Mouse (Mus musculus): ENCODE measurements around the gene Plet1. TPM values are rescaled to one million over a fixed set of nuclear protein-coding genes. Genes with fewer than 3 reads are reported as not detected.

The Plet1 gene
- polyA plus RNA-seq, 1 experiment from 2014 or later, result 1.3 TPM

DNA sequence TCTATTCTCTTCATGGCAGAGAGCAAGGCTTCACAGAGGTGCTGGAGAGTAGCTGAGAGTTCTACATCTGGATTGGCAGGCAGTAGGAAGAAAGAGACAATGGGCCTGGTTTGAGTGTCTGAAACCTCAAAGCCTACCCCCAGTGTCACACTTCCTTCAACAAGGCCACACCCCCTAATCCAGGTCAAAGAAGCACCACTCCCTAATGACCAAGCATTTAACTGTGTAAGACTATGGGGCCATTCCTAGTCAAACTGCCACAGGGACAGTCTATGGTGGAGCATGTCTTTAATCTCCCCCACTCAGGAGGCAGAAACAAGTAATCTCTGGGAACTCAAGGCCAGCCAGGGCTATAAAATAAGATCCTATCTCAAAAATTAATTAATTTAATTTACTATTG lies 3.5 kb upstream of the Plet1 start:
- Histone ChIP-seq H3K9ac (ENCODE audit: low read depth, low read length) (no peak overlapping the region), H3K4me1 (ENCODE audit: control insufficient read depth, insufficient read depth, low read length) (0 out of 2 replicates have a peak, but pooled peaks cover under 1% of the 10 kb centered on the region), H3K9me3 (ENCODE audit: control insufficient read depth, low read length) (no peaks in the 10 kb centered on the region), H3K36me3 (ENCODE audit: control insufficient read depth, insufficient read depth, low read length) (no peaks in the 10 kb centered on the region), H3K4me3 (ENCODE audit: low read length) (no peak overlapping the region), H3K27me3 (replicated peaks; ENCODE audit: control insufficient read depth, insufficient read depth, low read length) (no peaks in the 10 kb centered on the region), H3K4me2 (ENCODE audit: low read depth, low read length) (no peak overlapping the region), H3K27ac (ENCODE audit: low read length) (no peak overlapping the region)
- no peak for ATAC-seq

DNA sequence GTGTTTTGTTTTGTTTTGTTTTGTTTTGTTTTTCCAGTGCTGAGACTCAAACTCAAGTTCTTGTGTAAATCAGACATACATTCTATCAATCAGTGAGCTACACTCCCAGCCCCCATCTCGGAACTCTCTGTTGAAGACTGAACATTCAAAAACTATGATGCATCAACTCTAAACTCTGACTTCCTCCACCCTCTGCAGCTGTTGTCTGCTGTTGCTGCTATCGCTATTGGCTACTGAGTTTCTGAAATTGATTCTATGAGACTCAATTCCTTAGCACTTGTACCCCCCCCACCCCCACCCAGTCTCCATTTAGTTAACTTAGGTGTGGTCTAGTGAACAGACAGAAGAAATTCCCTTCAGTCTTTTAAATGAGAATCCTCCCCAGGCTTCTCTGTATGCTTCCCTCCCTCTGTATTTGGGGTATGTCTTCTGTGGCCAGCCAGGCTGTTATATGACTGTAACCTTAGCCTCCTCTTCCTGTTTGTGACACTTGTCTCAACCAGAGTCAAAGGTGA lies 2.7 kb upstream of the Plet1 start:
- H3K27me3 ChIP-seq (replicated peaks; ENCODE audit: control insufficient read depth, insufficient read depth, low read length), result no peaks in the 10 kb centered on the region
- no peaks in the 10 kb centered on the region for H3K9me3 ChIP-seq (ENCODE audit: control insufficient read depth, low read length)
- H3K4me1 ChIP-seq (ENCODE audit: control insufficient read depth, insufficient read depth, low read length), result 0 out of 2 replicates have a peak, but pooled peaks cover 2% of the 10 kb centered on the region
- H3K9ac ChIP-seq (ENCODE audit: low read depth, low read length), result no peak overlapping the region
- H3K27ac ChIP-seq (ENCODE audit: low read length), result no peak overlapping the region
- no peak overlapping the region for H3K4me2 ChIP-seq (ENCODE audit: low read depth, low read length)
- no peak overlapping the region for H3K4me3 ChIP-seq (ENCODE audit: low read length)
- 60% methylated on average over 2 of the region's 2 CpGs for WGBS
- no peaks in the 10 kb centered on the region for H3K36me3 ChIP-seq (ENCODE audit: control insufficient read depth, insufficient read depth, low read length)
- no peak for ATAC-seq

DNA sequence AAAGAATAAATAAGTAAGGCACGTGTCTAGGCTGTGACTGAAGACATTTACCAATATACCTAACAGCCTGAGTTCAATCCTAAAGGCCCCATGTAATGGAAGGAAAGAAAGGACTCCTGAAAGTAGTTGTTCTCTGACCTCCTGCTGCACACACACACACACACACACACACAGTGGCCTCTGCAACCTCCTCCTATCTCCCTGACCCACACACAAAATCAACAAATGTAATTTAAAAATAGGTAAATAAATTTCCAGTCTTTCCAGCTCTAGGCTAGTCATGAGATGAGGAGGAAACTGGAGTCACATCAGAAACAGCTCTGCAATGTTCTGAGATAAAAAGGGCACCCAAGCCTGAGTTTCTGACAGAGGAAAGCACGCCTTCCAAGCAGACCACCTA lies 548 bp upstream of the Plet1 start:
- Histone ChIP-seq H3K36me3 (ENCODE audit: control insufficient read depth, insufficient read depth, low read length) (no peaks in the 10 kb centered on the region), H3K9me3 (ENCODE audit: control insufficient read depth, low read length) (no peaks in the 10 kb centered on the region), H3K4me3 (ENCODE audit: low read length) (no peak overlapping the region), H3K9ac (ENCODE audit: low read depth, low read length) (no peak overlapping the region), H3K4me1 (ENCODE audit: control insufficient read depth, insufficient read depth, low read length) (0 out of 2 replicates have a peak, but pooled peaks cover 2% of the 10 kb centered on the region), H3K4me2 (ENCODE audit: low read depth, low read length) (no peak overlapping the region), H3K27me3 (replicated peaks; ENCODE audit: control insufficient read depth, insufficient read depth, low read length) (no peaks in the 10 kb centered on the region), H3K27ac (ENCODE audit: low read length) (no peak overlapping the region)
- ATAC-seq, result no peak
- WGBS, result 79% methylated on average over 2 of the region's 2 CpGs

DNA sequence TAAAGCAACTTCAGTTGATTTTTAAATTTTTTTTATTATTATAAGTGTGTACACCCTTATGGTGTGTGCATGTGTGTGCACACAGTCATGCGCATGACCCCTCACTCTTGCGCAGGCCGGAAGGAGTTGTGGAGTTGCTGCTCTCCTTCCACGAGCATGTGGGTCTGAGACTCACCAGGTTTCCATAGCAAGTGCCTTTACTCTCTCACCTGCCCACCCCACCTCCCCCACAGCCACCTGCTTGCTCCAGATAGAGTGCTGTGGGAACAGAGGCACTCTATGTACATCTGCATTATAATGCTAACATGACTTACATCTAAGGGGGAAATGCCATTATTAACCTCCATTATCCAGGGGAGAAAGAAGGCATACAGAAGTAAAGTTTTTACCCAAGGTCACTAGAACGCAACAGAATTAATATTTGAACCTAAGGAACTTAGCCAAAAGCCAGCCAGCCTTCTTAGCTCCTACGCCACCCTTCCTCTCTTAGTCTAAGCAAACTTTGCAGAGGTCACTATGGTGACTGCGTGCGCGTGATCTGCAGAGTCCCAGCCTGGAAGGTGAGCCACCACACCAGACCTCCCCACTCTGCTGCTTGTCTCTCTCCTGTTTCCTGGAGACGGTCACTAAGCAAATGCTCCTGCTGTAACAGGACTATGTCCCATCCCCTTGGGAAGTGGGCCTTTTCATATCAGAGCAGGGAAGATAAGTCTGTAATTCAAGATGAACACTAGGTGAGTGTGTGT lies 1.3 kb downstream of the Plet1 start:
- peak; percentile 57; the same call in 1 of the 2 replicates for ATAC-seq
- H3K4me1 ChIP-seq (ENCODE audit: control insufficient read depth, insufficient read depth, low read length), result 0 out of 2 replicates have a peak, but pooled peaks cover 2% of the 10 kb centered on the region
- 68% methylated on average over 10 of the region's 10 CpGs for WGBS
- H3K27me3 ChIP-seq (replicated peaks; ENCODE audit: control insufficient read depth, insufficient read depth, low read length), result no peaks in the 10 kb centered on the region
- H3K4me2 ChIP-seq (ENCODE audit: low read depth, low read length), result no peak overlapping the region
- H3K36me3 ChIP-seq (ENCODE audit: control insufficient read depth, insufficient read depth, low read length), result no peaks in the 10 kb centered on the region
- H3K4me3 ChIP-seq (ENCODE audit: low read length), result no peak overlapping the region
- no peak overlapping the region for H3K27ac ChIP-seq (ENCODE audit: low read length)
- H3K9me3 ChIP-seq (ENCODE audit: control insufficient read depth, low read length), result no peaks in the 10 kb centered on the region
- H3K9ac ChIP-seq (ENCODE audit: low read depth, low read length), result no peak overlapping the region

DNA sequence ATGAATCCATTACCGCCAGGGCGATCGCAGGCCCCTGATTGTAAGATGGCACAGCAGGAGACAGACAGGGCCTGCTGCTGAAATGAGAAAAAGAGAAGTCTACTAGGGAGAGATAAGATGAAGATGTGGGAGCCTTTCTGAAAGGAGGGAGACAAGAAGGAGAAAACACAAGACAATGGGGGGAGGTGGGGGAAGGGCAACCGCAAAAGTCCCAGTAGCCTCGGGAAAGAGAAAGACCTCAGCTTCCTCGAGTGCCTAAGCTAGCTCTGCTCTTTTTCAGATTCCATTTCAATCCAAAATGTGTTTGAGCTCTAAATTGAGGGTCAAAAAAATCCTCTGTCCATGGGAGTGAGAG lies 1.8 kb downstream of the Plet1 start:
- Histone ChIP-seq H3K27me3 (replicated peaks; ENCODE audit: control insufficient read depth, insufficient read depth, low read length) (no peaks in the 10 kb centered on the region), H3K4me2 (ENCODE audit: low read depth, low read length) (no peak overlapping the region), H3K4me1 (ENCODE audit: control insufficient read depth, insufficient read depth, low read length) (0 out of 2 replicates have a peak, but pooled peaks cover 2% of the 10 kb centered on the region), H3K36me3 (ENCODE audit: control insufficient read depth, insufficient read depth, low read length) (no peaks in the 10 kb centered on the region), H3K9me3 (ENCODE audit: control insufficient read depth, low read length) (no peaks in the 10 kb centered on the region), H3K9ac (ENCODE audit: low read depth, low read length) (no peak overlapping the region), H3K27ac (ENCODE audit: low read length) (no peak overlapping the region), H3K4me3 (ENCODE audit: low read length) (no peak overlapping the region)
- WGBS, result 36% methylated on average over 6 of the region's 6 CpGs
- no peak for ATAC-seq

DNA sequence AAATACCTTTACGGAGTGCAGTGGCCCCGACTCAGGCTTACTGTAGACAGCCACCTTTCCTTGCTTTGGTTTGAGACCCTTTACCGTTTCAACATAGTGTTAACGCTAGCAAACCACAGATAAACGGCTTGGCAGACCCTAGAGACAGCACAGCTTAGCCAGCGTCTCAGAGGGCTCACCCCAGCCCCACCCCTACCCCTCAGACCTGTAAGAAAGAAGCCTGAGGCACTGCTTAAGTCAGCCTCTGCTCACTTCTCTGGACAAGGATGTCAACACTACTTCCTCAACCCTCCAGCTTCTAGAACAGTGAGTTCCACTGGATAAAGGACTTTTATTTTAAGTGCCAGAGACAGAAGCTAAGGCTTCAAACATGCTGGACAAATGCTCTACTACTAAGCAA lies 2.2 kb downstream of the Plet1 start:
- Histone ChIP-seq H3K36me3 (ENCODE audit: control insufficient read depth, insufficient read depth, low read length) (no peaks in the 10 kb centered on the region), H3K9ac (ENCODE audit: low read depth, low read length) (no peak overlapping the region), H3K4me3 (ENCODE audit: low read length) (no peak overlapping the region), H3K4me1 (ENCODE audit: control insufficient read depth, insufficient read depth, low read length) (0 out of 2 replicates have a peak, but pooled peaks cover 2% of the 10 kb centered on the region), H3K9me3 (ENCODE audit: control insufficient read depth, low read length) (no peaks in the 10 kb centered on the region), H3K4me2 (ENCODE audit: low read depth, low read length) (no peak overlapping the region), H3K27me3 (replicated peaks; ENCODE audit: control insufficient read depth, insufficient read depth, low read length) (no peaks in the 10 kb centered on the region), H3K27ac (ENCODE audit: low read length) (no peak overlapping the region)
- no peak for ATAC-seq
- 34% methylated on average over 6 of the region's 6 CpGs for WGBS

DNA sequence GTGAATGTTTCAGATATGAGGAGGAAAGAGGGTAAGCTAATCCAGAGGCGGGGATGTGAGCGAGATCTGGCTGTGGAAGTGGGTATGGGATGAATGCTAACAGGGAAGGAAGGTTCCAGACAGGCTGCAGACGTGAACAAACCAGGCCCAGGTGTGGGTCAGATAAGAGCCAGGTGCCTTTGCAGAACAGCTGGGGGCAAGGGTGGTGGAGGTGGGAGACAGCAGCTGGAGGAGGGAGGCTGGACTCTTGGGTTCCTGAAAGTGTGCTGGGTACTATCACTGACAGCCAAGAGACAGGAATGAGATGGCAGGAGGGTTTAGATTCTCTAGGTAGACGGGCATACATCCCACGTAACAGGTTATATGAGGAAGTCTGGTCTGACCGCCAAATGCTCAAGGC lies 2.8 kb downstream of the Plet1 start:
- H3K9ac ChIP-seq (ENCODE audit: low read depth, low read length), result no peak overlapping the region
- no peak overlapping the region for H3K27ac ChIP-seq (ENCODE audit: low read length)
- no peak overlapping the region for H3K4me3 ChIP-seq (ENCODE audit: low read length)
- H3K9me3 ChIP-seq (ENCODE audit: control insufficient read depth, low read length), result no peaks in the 10 kb centered on the region
- 62% methylated on average over 6 of the region's 6 CpGs for WGBS
- H3K36me3 ChIP-seq (ENCODE audit: control insufficient read depth, insufficient read depth, low read length), result no peaks in the 10 kb centered on the region
- no peaks in the 10 kb centered on the region for H3K27me3 ChIP-seq (replicated peaks; ENCODE audit: control insufficient read depth, insufficient read depth, low read length)
- H3K4me2 ChIP-seq (ENCODE audit: low read depth, low read length), result no peak overlapping the region
- H3K4me1 ChIP-seq (ENCODE audit: control insufficient read depth, insufficient read depth, low read length), result 0 out of 2 replicates have a peak, but pooled peaks cover 2% of the 10 kb centered on the region
- no peak for ATAC-seq

DNA sequence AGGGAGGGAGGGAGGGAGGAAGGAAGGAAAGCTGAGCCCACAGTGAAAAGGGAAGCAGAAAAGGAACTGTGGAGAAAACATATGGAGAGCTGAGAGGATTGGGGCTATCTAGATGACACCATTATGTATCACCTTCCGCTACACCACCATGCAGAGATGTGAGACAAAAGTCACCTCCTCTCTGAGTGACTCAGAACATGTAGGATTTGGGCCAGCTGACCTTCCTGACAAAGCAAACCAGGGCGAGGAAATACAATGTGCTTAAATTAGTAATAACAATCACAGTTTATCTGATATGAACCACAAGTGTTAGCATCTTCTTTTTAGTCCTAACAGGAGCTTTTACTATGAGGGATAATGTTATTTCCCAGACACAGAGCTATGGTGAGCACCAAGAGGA lies 3.2 kb downstream of the Plet1 start:
- Histone ChIP-seq H3K4me1 (ENCODE audit: control insufficient read depth, insufficient read depth, low read length) (0 out of 2 replicates have a peak, but pooled peaks cover 2% of the 10 kb centered on the region), H3K27me3 (replicated peaks; ENCODE audit: control insufficient read depth, insufficient read depth, low read length) (no peaks in the 10 kb centered on the region), H3K9ac (ENCODE audit: low read depth, low read length) (no peak overlapping the region), H3K4me2 (ENCODE audit: low read depth, low read length) (no peak overlapping the region), H3K9me3 (ENCODE audit: control insufficient read depth, low read length) (no peaks in the 10 kb centered on the region), H3K36me3 (ENCODE audit: control insufficient read depth, insufficient read depth, low read length) (no peaks in the 10 kb centered on the region), H3K27ac (ENCODE audit: low read length) (no peak overlapping the region), H3K4me3 (ENCODE audit: low read length) (no peak overlapping the region)
- ATAC-seq, result no peak
- 80% methylated on average over 2 of the region's 2 CpGs for WGBS

DNA sequence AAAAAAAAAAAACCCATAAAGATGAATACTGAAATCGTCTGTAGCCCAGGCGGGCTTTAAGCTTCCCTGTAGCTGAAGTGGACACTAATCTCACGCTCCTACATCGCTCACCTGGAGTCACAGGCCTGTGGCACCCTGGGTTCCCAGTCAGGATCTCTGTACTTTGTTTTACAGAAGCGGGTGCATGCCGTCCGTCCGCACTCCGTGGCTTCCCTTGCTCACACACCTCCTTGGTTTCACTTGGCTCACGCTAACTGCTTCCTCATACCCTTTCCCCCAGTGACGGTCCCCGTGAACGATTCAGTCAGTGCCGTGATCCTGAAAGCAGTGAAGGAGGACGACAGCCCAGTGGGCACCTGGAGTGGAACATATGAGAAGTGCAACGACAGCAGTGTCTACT lies 4.5 kb downstream of the Plet1 start:
- H3K27me3 ChIP-seq (replicated peaks; ENCODE audit: control insufficient read depth, insufficient read depth, low read length), result no peaks in the 10 kb centered on the region
- 0 out of 2 replicates have a peak, but pooled peaks cover 2% of the 10 kb centered on the region for H3K4me1 ChIP-seq (ENCODE audit: control insufficient read depth, insufficient read depth, low read length)
- H3K4me3 ChIP-seq (ENCODE audit: low read length), result no peak overlapping the region
- no peak overlapping the region for H3K27ac ChIP-seq (ENCODE audit: low read length)
- H3K9ac ChIP-seq (ENCODE audit: low read depth, low read length), result no peak overlapping the region
- no peaks in the 10 kb centered on the region for H3K36me3 ChIP-seq (ENCODE audit: control insufficient read depth, insufficient read depth, low read length)
- no peak overlapping the region for H3K4me2 ChIP-seq (ENCODE audit: low read depth, low read length)
- no peak for ATAC-seq
- H3K9me3 ChIP-seq (ENCODE audit: control insufficient read depth, low read length), result no peaks in the 10 kb centered on the region
- WGBS, result 84% methylated on average over 16 of the region's 16 CpGs

Data from intestine, embryonic 16.5 days (tissue).